Mouse (Mus musculus) heart, postnatal 0 days (tissue): Measurements from ENCODE around the gene Hoxc8.

ENCODE experiments used
- CTCF ChIP-seq: IDR thresholded peaks from 2 replicates; pipeline ENCODE4 v1.5.1; 2016; ENCODE audit warnings: antibody characterized with exemption, control low read depth, low read depth
- EP300 ChIP-seq: IDR thresholded peaks from 2 replicates; pipeline ENCODE4 v1.6.1; 2016; ENCODE audit warnings: antibody characterized with exemption, low read depth

GRCm38 (mm10) chr15:103024131-103024530 lies 33.7 kb downstream of the Hoxc8 start:
- no peak for TF ChIP-seq CTCF
- TF ChIP-seq EP300: no peak
